Mouse (Mus musculus): ENCODE results near the gene Morn5. TPM values are rescaled to one million over a fixed set of nuclear protein-coding genes. Genes with fewer than 3 reads are reported as not detected.

Morn5 gene
- total RNA-seq (2014; rRNA removed; ENCODE audit: low replicate concordance) (not detected in 2 replicates), polyA plus RNA-seq (2015; fragmentation: Nextera tagmentation; extraction: Ambion mirVana) (0.56 TPM in 1 of 2 replicates, not detected in the other)

DNA sequence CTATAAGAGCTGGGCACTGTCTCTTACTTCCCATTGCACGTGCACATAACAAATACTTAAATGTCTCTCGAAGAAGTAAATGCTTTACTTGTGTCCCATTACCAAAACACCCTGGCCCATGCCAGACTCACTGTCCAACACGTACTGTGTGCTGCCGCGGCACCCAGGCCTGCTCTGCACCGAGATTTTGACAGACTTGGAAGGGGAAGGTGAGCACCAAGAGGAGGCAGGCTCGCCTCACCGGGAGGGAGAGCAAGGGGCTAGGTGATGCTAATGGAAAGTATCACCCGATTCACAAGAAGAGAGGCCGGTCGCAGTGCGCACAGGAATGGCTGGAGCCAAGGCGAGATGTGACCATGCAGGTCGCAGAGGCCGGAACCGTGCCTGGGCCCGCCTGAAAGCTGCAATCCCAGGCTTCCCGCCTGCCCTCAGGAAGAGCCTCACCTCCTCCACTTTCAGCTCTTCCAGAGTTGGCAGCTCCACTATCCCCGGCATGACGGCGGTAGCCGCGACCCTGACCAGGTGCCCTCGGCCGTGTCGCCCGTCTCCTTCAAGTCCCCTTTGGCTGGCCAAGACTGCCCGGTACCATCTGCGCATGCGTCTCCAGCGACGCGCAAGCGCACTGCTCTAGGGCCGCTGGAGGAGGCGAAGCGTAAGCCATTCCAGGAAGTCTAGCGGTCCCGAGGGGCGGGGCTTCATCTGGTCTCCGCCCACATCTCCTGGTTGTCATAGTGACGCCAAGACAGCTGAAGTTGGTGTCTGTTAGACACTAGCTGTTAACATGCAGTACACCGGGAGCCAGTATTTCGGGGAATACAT, at the start of gene Morn5, which contains the start of gene Ndufa8:
TSS of gene Morn5 (plus strand) at position 711 of the 819 bp plus-strand sequence.
TSS of gene Ndufa8 (minus strand) at position 659 of the 819 bp plus-strand sequence.
- Histone ChIP-seq H3K27ac (ENCODE audit: low read depth) (peak within 1 kb of the TSS; percentile 87), H3K36me3 (replicated peaks; ENCODE audit: control insufficient read depth, insufficient read depth, low read length) (peaks cover 12% of the 10 kb centered on the region; the same call in 1 of the 2 replicates), H3K4me3 (ENCODE audit: low read depth, low read length) (peak within 1 kb of the TSS; percentile 98), H3K4me1 (ENCODE audit: control insufficient read depth, insufficient read depth) (peaks cover 20% of the 10 kb centered on the region), H3K4me2 (ENCODE audit: low read depth, low read length) (peak within 1 kb of the TSS; percentile 83), H3K27me3 (ENCODE audit: control insufficient read depth, insufficient read depth, low read length) (no peaks in the 10 kb centered on the region), H3K9ac (replicated peaks; ENCODE audit: low read depth, low read length) (peak within 1 kb of the TSS; percentile 91), H3K9me3 (replicated peaks; ENCODE audit: control insufficient read depth, low read length) (no peaks in the 10 kb centered on the region)
- TF ChIP-seq EP300 (IDR thresholded peaks at IDR 0.05; ENCODE audit: low read depth) (no peak), CTCF (IDR thresholded peaks at IDR 0.05; ENCODE audit: low read depth) (no peak)
- under 1% methylated on average over 44 of the region's 44 CpGs for WGBS
- DNase-seq (ENCODE audit: low spot score) (peak; percentile 94), ATAC-seq (ENCODE audit: insufficient read depth, low read depth) (peak; percentile 98)

DNA sequence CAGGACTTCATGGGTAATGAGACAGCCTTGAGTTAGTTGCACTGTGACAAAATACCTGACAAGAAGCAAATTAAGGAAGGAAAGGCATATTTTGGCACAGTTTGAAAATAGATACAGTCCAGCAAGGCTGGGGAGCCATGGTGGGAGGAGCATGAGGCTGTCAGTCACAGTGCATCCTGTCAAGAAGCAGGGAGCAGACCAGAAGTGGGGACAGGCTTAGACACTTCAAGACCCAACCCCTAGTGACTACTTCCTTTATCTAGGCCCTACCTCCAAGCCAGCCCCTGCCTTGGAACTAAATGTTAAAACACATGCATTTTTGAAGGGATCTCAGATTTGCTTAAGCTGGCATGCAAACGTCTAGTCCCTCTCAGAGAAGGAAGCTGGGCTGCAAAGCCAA, 48.9 kb upstream of the Morn5 start:
- Histone ChIP-seq H3K4me3 (ENCODE audit: low read depth, low read length) (no peak overlapping the region), H3K36me3 (replicated peaks; ENCODE audit: control insufficient read depth, insufficient read depth, low read length) (no peaks in the 10 kb centered on the region), H3K4me1 (ENCODE audit: control insufficient read depth, insufficient read depth) (peaks cover 14% of the 10 kb centered on the region), H3K4me2 (ENCODE audit: low read depth, low read length) (no peak overlapping the region), H3K9me3 (replicated peaks; ENCODE audit: control insufficient read depth, low read length) (no peaks in the 10 kb centered on the region), H3K9ac (replicated peaks; ENCODE audit: low read depth, low read length) (no peak overlapping the region), H3K27me3 (ENCODE audit: control insufficient read depth, insufficient read depth, low read length) (no peaks in the 10 kb centered on the region), H3K27ac (ENCODE audit: low read depth) (no peak overlapping the region)
- TF ChIP-seq CTCF (IDR thresholded peaks at IDR 0.05; ENCODE audit: low read depth): no peak
- TF ChIP-seq EP300 (IDR thresholded peaks at IDR 0.05; ENCODE audit: low read depth): no peak
- WGBS: 32% methylated on average over 1 of the region's 1 CpGs
- ATAC-seq (ENCODE audit: insufficient read depth, low read depth) (no peak), DNase-seq (ENCODE audit: low spot score) (no peak)

DNA sequence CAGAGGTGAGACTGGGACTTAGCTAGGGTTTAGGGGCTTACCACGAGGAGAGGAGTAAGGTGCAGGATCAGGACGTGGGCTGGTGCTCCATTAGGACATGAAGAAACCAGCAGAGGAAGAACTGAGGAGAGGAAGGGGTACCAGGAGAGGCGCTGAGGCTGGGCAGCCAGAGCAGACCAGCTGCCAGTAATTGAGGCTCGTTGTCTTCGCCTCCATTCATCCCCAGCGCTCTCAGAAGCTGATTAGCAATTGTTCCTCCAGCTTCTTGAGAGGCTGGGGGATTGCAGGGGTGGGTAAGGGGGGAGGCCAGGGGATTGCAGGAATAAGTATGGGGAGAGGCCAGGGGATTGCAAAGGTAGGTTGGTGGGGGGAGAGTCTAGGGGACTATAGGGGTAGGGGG, 47.1 kb upstream of the Morn5 start:
- DNase-seq (ENCODE audit: low spot score): no peak
- 0 out of 2 replicates have a peak, but pooled peaks cover 5% of the 10 kb centered on the region for H3K4me1 ChIP-seq (ENCODE audit: control insufficient read depth, insufficient read depth)
- no peak overlapping the region for H3K4me2 ChIP-seq (ENCODE audit: low read depth, low read length)
- WGBS: 48% methylated on average over 6 of the region's 6 CpGs
- H3K27ac ChIP-seq (ENCODE audit: low read depth): no peak overlapping the region
- TF ChIP-seq CTCF (IDR thresholded peaks at IDR 0.05; ENCODE audit: low read depth): no peak
- TF ChIP-seq EP300 (IDR thresholded peaks at IDR 0.05; ENCODE audit: low read depth): no peak
- H3K4me3 ChIP-seq (ENCODE audit: low read depth, low read length): no peak overlapping the region
- H3K27me3 ChIP-seq (ENCODE audit: control insufficient read depth, insufficient read depth, low read length): no peaks in the 10 kb centered on the region
- H3K9me3 ChIP-seq (replicated peaks; ENCODE audit: control insufficient read depth, low read length): no peaks in the 10 kb centered on the region
- H3K36me3 ChIP-seq (replicated peaks; ENCODE audit: control insufficient read depth, insufficient read depth, low read length): no peaks in the 10 kb centered on the region
- ATAC-seq (ENCODE audit: insufficient read depth, low read depth): no peak
- no peak overlapping the region for H3K9ac ChIP-seq (replicated peaks; ENCODE audit: low read depth, low read length)

DNA sequence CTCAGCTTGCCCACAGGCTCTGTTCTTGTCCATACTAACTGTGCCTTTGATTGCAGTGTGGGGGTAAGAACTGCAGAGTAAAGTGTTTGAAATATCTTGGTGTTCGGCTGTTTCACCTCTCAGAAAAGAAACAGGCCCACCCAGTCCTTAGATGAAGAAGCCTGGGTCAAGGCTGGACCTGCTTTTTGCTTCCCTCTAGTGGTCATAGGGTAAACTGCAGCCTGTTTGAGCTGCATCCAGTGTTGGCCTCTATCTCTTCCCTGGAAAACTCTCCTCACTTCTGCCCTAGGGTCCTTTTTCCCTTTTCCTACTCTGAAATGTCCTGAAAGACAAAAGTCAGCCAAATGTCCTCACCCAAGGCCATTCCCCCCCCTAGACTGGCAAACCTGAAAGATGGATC, 41.2 kb upstream of the Morn5 start:
- H3K9ac ChIP-seq (replicated peaks; ENCODE audit: low read depth, low read length): no peak overlapping the region
- no peaks in the 10 kb centered on the region for H3K36me3 ChIP-seq (replicated peaks; ENCODE audit: control insufficient read depth, insufficient read depth, low read length)
- ATAC-seq (ENCODE audit: insufficient read depth, low read depth) (no peak), DNase-seq (ENCODE audit: low spot score) (peak; percentile 42)
- H3K4me2 ChIP-seq (ENCODE audit: low read depth, low read length): no peak overlapping the region
- WGBS: 21% methylated on average over 1 of the region's 1 CpGs
- no peaks in the 10 kb centered on the region for H3K9me3 ChIP-seq (replicated peaks; ENCODE audit: control insufficient read depth, low read length)
- H3K4me3 ChIP-seq (ENCODE audit: low read depth, low read length): no peak overlapping the region
- TF ChIP-seq EP300 (IDR thresholded peaks at IDR 0.05; ENCODE audit: low read depth): no peak
- peak; percentile 91 for TF ChIP-seq CTCF (IDR thresholded peaks at IDR 0.05; ENCODE audit: low read depth)
- H3K27me3 ChIP-seq (ENCODE audit: control insufficient read depth, insufficient read depth, low read length): peaks cover 8% of the 10 kb centered on the region; the same call in 1 of the 2 replicates
- H3K27ac ChIP-seq (ENCODE audit: low read depth): no peak overlapping the region
- peaks cover 9% of the 10 kb centered on the region; the same call in 1 of the 2 replicates for H3K4me1 ChIP-seq (ENCODE audit: control insufficient read depth, insufficient read depth)

DNA sequence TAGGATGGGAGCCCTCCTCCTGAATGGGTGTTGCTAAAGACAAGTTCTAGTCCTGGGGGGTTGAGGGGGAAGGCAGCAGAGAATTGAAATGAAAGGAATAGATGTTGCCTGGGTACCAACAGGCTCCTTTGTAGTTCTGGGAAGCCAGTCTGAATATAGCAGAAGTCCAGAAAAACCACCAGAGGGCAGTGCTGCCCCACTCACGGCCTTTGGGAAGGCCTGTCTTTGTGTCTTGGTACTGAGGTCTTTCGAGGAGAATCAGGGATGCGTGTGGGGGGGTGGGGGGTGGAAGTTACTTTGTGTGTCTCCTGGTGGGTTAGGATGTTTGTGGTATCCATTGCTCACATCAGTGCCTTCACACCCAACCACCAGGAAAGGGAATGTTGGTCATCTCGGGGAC, 39.9 kb upstream of the Morn5 start:
- no peak for ATAC-seq (ENCODE audit: insufficient read depth, low read depth)
- Histone ChIP-seq H3K9me3 (replicated peaks; ENCODE audit: control insufficient read depth, low read length) (no peaks in the 10 kb centered on the region), H3K9ac (replicated peaks; ENCODE audit: low read depth, low read length) (no peak overlapping the region), H3K4me1 (ENCODE audit: control insufficient read depth, insufficient read depth) (peaks cover 9% of the 10 kb centered on the region; the same call in 1 of the 2 replicates), H3K36me3 (replicated peaks; ENCODE audit: control insufficient read depth, insufficient read depth, low read length) (no peaks in the 10 kb centered on the region), H3K27me3 (ENCODE audit: control insufficient read depth, insufficient read depth, low read length) (peaks cover 8% of the 10 kb centered on the region; the same call in 1 of the 2 replicates), H3K27ac (ENCODE audit: low read depth) (no peak overlapping the region), H3K4me3 (ENCODE audit: low read depth, low read length) (no peak overlapping the region), H3K4me2 (ENCODE audit: low read depth, low read length) (no peak overlapping the region)
- TF ChIP-seq EP300 (IDR thresholded peaks at IDR 0.05; ENCODE audit: low read depth) (no peak), CTCF (IDR thresholded peaks at IDR 0.05; ENCODE audit: low read depth) (peak; percentile 92)
- peak; percentile 76 for DNase-seq (ENCODE audit: low spot score)
- 24% methylated on average over 4 of the region's 4 CpGs for WGBS
